ENCODE assay signal across 19 mouse cellular contexts in genomic region chr10:114567891-114568290, GRCm38 (mm10).
DNase-seq lines count a peak whose midpoint lies in the region; ATAC-seq lines count a peak whose summit lies in the region.
"Had no signal": no experiment of that assay in that cellular context is flagged by ENCODE, and none has a peak within 500 bp of the region (broad histone marks: within the 10 kb centered on the region; RNA-seq: fewer than 3 reads in every experiment).

No protein-coding gene starts in this region.

- ATAC-seq in cerebellum, adult (ENCODE audit: insufficient number of reproducible peaks, low FRiP score, low TSS enrichment) = peak; percentile 88
- ATAC-seq: activated CD4-positive, CD25-positive, alpha-beta regulatory T cell, adult 4 months; forebrain, embryonic 15.5 days; hindbrain, embryonic 16.5 days; intestine, embryonic 15.5 days had no signal

- intact Hi-C loops in left cerebral cortex, postnatal 25 days (cut with DNase I) = no loop called here

- DNase-seq in cerebellum, postnatal 4 days (ENCODE audit: low spot score in 2 of 2) = no peak
- DNase-seq in cerebellum, adult 11-12 months = peak; percentile 34
- DNase-seq in cerebellum, adult 8-10 months = peak; percentile 34
- peak; percentile 27 to 37 for DNase-seq in cerebellum, postnatal 25 days
- no peak for DNase-seq in thymus, postnatal 25 days
- DNase-seq in right cerebral cortex, adult 2 months (ENCODE audit: low spot score in 2 of 2) = no peak
- DNase-seq in left cerebral cortex, postnatal 25 days (ENCODE audit: low spot score in 2 of 2) = no peak
- DNase-seq: adrenal gland, adult 8-10 months; adrenal gland, postnatal 25 days; embryo, embryonic 11 days; gastrocnemius, postnatal 10 days; heart, adult 11 months; heart, postnatal 36 days; kidney, adult 11 months had no signal

Comparison
In these comparisons a context has a peak if more than half of its experiments do, and no peak if none do; other contexts are left out.
1. DNase-seq: peak in cerebellum, adult 11-12 months (single experiment), cerebellum, adult 8-10 months (single experiment) and cerebellum, postnatal 25 days (2 of 2); none in cerebellum, postnatal 4 days (0 of 2), thymus, postnatal 25 days (single experiment), right cerebral cortex, adult 2 months (0 of 2) and left cerebral cortex, postnatal 25 days (0 of 2).